Mouse (Mus musculus) spleen, adult 2 months (tissue): ENCODE measurements around the gene Rdm1.

ENCODE experiments used
- CTCF ChIP-seq: fragments of 200-500 bp; IDR thresholded peaks from 2 replicates; pipeline ENCODE4 v1.5.1; 2011; ENCODE audit warnings: mild to moderate bottlenecking, inconsistent platforms; ENCODE audit not compliant: insufficient read depth, insufficient read length, insufficient replicate concordance; ENCODE audit errors: extremely low read depth
- POLR2A ChIP-seq: fragments of 200-500 bp; IDR thresholded peaks from 2 replicates; pipeline ENCODE4 v1.6.1; 2011; ENCODE audit warnings: low read depth, low read length, inconsistent platforms

DNA sequence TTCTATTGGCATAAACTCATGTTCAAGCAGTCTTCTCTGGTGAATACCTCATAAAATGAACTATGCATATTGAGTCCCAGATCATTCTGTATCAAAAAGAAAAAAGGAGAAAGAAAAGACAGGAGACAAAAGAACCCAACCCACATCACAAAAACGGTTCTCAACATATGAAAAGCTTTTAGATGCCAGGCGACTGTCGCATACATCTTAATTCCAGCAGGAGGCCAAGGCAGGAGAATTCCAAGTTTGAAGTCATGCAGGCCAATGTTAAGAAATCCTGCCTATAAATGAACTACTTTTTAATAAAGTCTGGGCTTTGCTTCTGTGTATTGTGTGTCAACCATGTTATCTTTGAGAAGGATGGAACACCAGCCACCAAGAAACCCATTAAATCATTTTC is 22.9 kb upstream of the Rdm1 start:
- TF ChIP-seq POLR2A = no peak
- TF ChIP-seq CTCF = no peak
